Mouse (Mus musculus): ENCODE results near the gene Prkn. TPM values are rescaled to one million over a fixed set of nuclear protein-coding genes. Genes with fewer than 3 reads are reported as not detected.

Gene Prkn
- polyA plus RNA-seq, 1 experiment from 2014 or later: 0.14 TPM

- DNase-seq (ENCODE audit: low spot score) (no peak), ATAC-seq (replicated peaks; ENCODE audit: low FRiP score) (no peak)
- Histone ChIP-seq H3K4me1 (replicated peaks; ENCODE audit: control insufficient read depth, insufficient read depth, low read length) (no peaks in the 10 kb centered on the region), H3K4me3 (ENCODE audit: low read depth, low read length) (no peak overlapping the region), H3K4me2 (no peak overlapping the region), H3K27me3 (replicated peaks; ENCODE audit: control insufficient read depth, insufficient read depth, low read length) (no peaks in the 10 kb centered on the region), H3K36me3 (ENCODE audit: control insufficient read depth, insufficient read depth, low read length) (no peaks in the 10 kb centered on the region), H3K9me3 (ENCODE audit: control insufficient read depth, low read length) (no peaks in the 10 kb centered on the region), H3K27ac (ENCODE audit: low read depth, low read length) (no peak overlapping the region), H3K9ac (ENCODE audit: low read depth, low read length) (no peak overlapping the region)
- WGBS: 81% methylated on average over 5 of the region's 5 CpGs
These were observed 1041.1 kb downstream of the Prkn start for GRCm38 (mm10) chr17:11881110-11881820.

DNA sequence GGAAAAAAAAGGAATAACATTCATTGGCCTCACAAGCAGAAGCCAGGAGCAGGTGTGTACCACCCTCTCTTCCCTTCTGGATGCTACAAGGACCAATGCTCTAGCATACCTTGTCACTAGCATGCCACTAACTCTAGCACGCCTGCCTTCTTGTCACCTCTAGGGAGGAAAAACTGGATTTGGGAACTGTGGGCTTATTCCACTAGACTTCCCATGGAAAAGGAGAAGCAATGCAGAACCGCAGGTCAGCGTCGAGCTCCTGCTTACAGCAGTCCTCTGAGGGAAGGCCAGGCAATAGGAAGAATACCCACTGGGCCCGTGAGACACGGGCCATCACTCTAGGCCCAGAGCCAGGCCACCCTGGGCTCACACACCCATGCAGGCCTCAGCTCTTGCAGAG is 1045.4 kb downstream of the Prkn start:
- 80% methylated on average over 6 of the region's 6 CpGs for WGBS
- no peak overlapping the region for H3K27ac ChIP-seq (ENCODE audit: low read depth, low read length)
- no peaks in the 10 kb centered on the region for H3K4me1 ChIP-seq (replicated peaks; ENCODE audit: control insufficient read depth, insufficient read depth, low read length)
- no peaks in the 10 kb centered on the region for H3K36me3 ChIP-seq (ENCODE audit: control insufficient read depth, insufficient read depth, low read length)
- H3K9ac ChIP-seq (ENCODE audit: low read depth, low read length): no peak overlapping the region
- no peaks in the 10 kb centered on the region for H3K27me3 ChIP-seq (replicated peaks; ENCODE audit: control insufficient read depth, insufficient read depth, low read length)
- H3K9me3 ChIP-seq (ENCODE audit: control insufficient read depth, low read length): no peaks in the 10 kb centered on the region
- H3K4me3 ChIP-seq (ENCODE audit: low read depth, low read length): no peak overlapping the region
- DNase-seq (ENCODE audit: low spot score) (no peak), ATAC-seq (replicated peaks; ENCODE audit: low FRiP score) (no peak)
- H3K4me2 ChIP-seq: no peak overlapping the region

DNA sequence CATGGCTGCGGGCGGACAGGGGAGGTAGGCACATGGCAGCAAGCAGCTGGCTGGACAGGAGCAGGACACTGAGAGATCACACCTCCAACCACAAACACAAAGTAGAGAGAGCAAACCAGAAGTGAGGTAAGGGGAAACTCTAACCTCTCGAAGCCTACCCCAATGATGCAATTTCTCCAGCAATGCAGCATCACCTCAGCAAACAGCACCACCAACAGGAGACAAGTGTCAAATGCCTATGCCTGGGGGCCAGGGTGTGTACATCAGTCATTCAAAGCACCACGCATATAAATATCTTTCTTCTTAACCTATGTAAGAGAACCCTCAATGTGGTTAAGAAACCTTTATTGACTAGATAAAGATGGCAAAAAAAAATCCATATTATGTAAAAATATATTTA is 1046.8 kb downstream of the Prkn start:
- DNase-seq (ENCODE audit: low spot score) (no peak), ATAC-seq (replicated peaks; ENCODE audit: low FRiP score) (no peak)
- Histone ChIP-seq H3K4me1 (replicated peaks; ENCODE audit: control insufficient read depth, insufficient read depth, low read length) (no peaks in the 10 kb centered on the region), H3K36me3 (ENCODE audit: control insufficient read depth, insufficient read depth, low read length) (no peaks in the 10 kb centered on the region), H3K4me2 (no peak overlapping the region), H3K27ac (ENCODE audit: low read depth, low read length) (no peak overlapping the region), H3K9ac (ENCODE audit: low read depth, low read length) (no peak overlapping the region), H3K9me3 (ENCODE audit: control insufficient read depth, low read length) (no peaks in the 10 kb centered on the region), H3K27me3 (replicated peaks; ENCODE audit: control insufficient read depth, insufficient read depth, low read length) (no peaks in the 10 kb centered on the region), H3K4me3 (ENCODE audit: low read depth, low read length) (no peak overlapping the region)
- 75% methylated on average over 4 of the region's 4 CpGs for WGBS

GRCm38 (mm10) chr17:11887591-11888205 is 1047.5 kb downstream of the Prkn start:
- H3K27ac ChIP-seq (ENCODE audit: low read depth, low read length): no peak overlapping the region
- H3K4me1 ChIP-seq (replicated peaks; ENCODE audit: control insufficient read depth, insufficient read depth, low read length): no peaks in the 10 kb centered on the region
- H3K4me2 ChIP-seq: no peak overlapping the region
- ATAC-seq (replicated peaks; ENCODE audit: low FRiP score) (no peak), DNase-seq (ENCODE audit: low spot score) (no peak)
- 76% methylated on average over 12 of the region's 12 CpGs for WGBS
- no peaks in the 10 kb centered on the region for H3K9me3 ChIP-seq (ENCODE audit: control insufficient read depth, low read length)
- no peak overlapping the region for H3K4me3 ChIP-seq (ENCODE audit: low read depth, low read length)
- no peak overlapping the region for H3K9ac ChIP-seq (ENCODE audit: low read depth, low read length)
- no peaks in the 10 kb centered on the region for H3K27me3 ChIP-seq (replicated peaks; ENCODE audit: control insufficient read depth, insufficient read depth, low read length)
- H3K36me3 ChIP-seq (ENCODE audit: control insufficient read depth, insufficient read depth, low read length): no peaks in the 10 kb centered on the region

- WGBS: 78% methylated on average over 5 of the region's 5 CpGs
- ATAC-seq (replicated peaks; ENCODE audit: low FRiP score) (no peak), DNase-seq (ENCODE audit: low spot score) (no peak)
- Histone ChIP-seq H3K9me3 (ENCODE audit: control insufficient read depth, low read length) (no peaks in the 10 kb centered on the region), H3K4me2 (no peak overlapping the region), H3K27me3 (replicated peaks; ENCODE audit: control insufficient read depth, insufficient read depth, low read length) (no peaks in the 10 kb centered on the region), H3K27ac (ENCODE audit: low read depth, low read length) (no peak overlapping the region), H3K9ac (ENCODE audit: low read depth, low read length) (no peak overlapping the region), H3K4me1 (replicated peaks; ENCODE audit: control insufficient read depth, insufficient read depth, low read length) (no peaks in the 10 kb centered on the region), H3K4me3 (ENCODE audit: low read depth, low read length) (no peak overlapping the region), H3K36me3 (ENCODE audit: control insufficient read depth, insufficient read depth, low read length) (no peaks in the 10 kb centered on the region)
These were observed 1048.6 kb downstream of the Prkn start for GRCm38 (mm10) chr17:11888806-11889205.

DNA sequence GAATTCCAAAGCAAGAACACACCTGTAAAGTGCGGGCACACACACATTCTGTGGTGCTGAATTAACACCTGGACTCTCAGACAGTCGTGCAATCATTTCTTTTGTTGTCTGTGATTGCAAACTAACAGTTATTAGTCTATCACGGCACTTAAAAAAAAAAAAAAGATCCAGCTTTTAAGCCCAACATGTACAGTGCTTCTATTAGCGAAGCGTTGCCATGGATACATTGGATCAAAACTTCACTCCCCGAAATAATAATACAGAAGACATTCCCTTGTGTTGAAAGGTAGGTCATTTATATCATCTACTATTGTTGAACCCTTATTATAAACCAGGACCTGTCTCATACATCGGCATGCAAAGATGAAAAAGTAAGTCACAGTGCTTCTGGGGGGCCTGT is 1060.1 kb downstream of the Prkn start:
- no peak overlapping the region for H3K4me2 ChIP-seq
- ATAC-seq (replicated peaks; ENCODE audit: low FRiP score) (no peak), DNase-seq (ENCODE audit: low spot score) (no peak)
- H3K4me1 ChIP-seq (replicated peaks; ENCODE audit: control insufficient read depth, insufficient read depth, low read length): no peaks in the 10 kb centered on the region
- 83% methylated on average over 7 of the region's 7 CpGs for WGBS
- H3K9me3 ChIP-seq (ENCODE audit: control insufficient read depth, low read length): no peaks in the 10 kb centered on the region
- 0 out of 2 replicates have a peak, but pooled peaks cover 2% of the 10 kb centered on the region for H3K27me3 ChIP-seq (replicated peaks; ENCODE audit: control insufficient read depth, insufficient read depth, low read length)
- H3K4me3 ChIP-seq (ENCODE audit: low read depth, low read length): no peak overlapping the region
- H3K9ac ChIP-seq (ENCODE audit: low read depth, low read length): no peak overlapping the region
- H3K36me3 ChIP-seq (ENCODE audit: control insufficient read depth, insufficient read depth, low read length): no peaks in the 10 kb centered on the region
- H3K27ac ChIP-seq (ENCODE audit: low read depth, low read length): no peak overlapping the region

DNA sequence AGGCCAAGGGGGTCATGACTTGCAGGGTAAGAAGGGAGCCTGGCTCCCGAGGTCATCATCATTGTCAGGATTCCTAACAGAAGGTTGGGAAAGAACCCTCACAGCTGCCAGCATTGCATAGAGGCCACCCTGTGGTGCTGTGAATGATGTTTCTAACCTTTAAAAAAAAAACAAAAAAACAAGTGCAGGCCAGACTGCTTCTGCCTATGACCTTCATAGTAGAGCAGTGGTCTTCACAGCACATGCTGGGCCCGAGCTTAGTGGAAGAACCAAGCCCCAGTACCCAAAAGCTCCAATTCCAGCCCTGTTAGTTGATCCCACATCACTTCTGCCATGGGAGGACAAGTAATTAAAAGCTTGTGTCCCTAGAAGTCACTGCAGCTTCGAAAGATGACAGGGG is 1061.5 kb downstream of the Prkn start:
- 63% methylated on average over 3 of the region's 3 CpGs for WGBS
- no peaks in the 10 kb centered on the region for H3K36me3 ChIP-seq (ENCODE audit: control insufficient read depth, insufficient read depth, low read length)
- ATAC-seq (replicated peaks; ENCODE audit: low FRiP score): no peak

DNA sequence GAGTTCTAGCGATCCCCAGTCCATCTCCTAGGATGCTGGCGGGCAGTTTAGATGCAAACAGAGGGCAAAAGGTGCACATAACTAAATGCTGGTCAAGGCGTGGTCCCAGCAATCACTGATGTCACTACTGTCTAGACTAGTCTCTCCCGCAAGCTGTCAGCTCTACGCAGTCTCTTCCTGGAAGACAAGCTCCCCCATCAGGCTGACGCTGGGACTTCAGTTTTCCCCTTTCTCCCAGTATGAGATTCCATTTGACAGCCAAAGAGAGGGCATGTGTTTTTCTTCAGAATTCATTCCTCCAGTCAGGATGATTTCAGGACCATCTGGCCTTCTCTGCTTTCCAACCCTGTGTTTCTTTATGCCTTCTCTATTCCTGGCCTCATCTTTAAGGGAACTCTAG is 1062.8 kb downstream of the Prkn start:
- H3K36me3 ChIP-seq (ENCODE audit: control insufficient read depth, insufficient read depth, low read length): no peaks in the 10 kb centered on the region
- DNase-seq (ENCODE audit: low spot score) (no peak), ATAC-seq (replicated peaks; ENCODE audit: low FRiP score) (no peak)
- WGBS: 37% methylated on average over 6 of the region's 6 CpGs
- H3K4me3 ChIP-seq (ENCODE audit: low read depth, low read length): no peak overlapping the region
- no peak overlapping the region for H3K9ac ChIP-seq (ENCODE audit: low read depth, low read length)
- no peak overlapping the region for H3K27ac ChIP-seq (ENCODE audit: low read depth, low read length)
- no peaks in the 10 kb centered on the region for H3K4me1 ChIP-seq (replicated peaks; ENCODE audit: control insufficient read depth, insufficient read depth, low read length)
- 0 out of 2 replicates have a peak, but pooled peaks cover 2% of the 10 kb centered on the region for H3K27me3 ChIP-seq (replicated peaks; ENCODE audit: control insufficient read depth, insufficient read depth, low read length)
- H3K9me3 ChIP-seq (ENCODE audit: control insufficient read depth, low read length): no peaks in the 10 kb centered on the region
- H3K4me2 ChIP-seq: no peak overlapping the region

More for the DNA sequence above, 1061.5 kb downstream of the Prkn start:
- H3K4me2 ChIP-seq: no peak overlapping the region
- H3K9me3 ChIP-seq (ENCODE audit: control insufficient read depth, low read length): no peaks in the 10 kb centered on the region
- H3K9ac ChIP-seq (ENCODE audit: low read depth, low read length): no peak overlapping the region
- H3K4me3 ChIP-seq (ENCODE audit: low read depth, low read length): no peak overlapping the region
- no peak overlapping the region for H3K27ac ChIP-seq (ENCODE audit: low read depth, low read length)
- 0 out of 2 replicates have a peak, but pooled peaks cover 2% of the 10 kb centered on the region for H3K27me3 ChIP-seq (replicated peaks; ENCODE audit: control insufficient read depth, insufficient read depth, low read length)
- H3K4me1 ChIP-seq (replicated peaks; ENCODE audit: control insufficient read depth, insufficient read depth, low read length): no peaks in the 10 kb centered on the region
- no peak for DNase-seq (ENCODE audit: low spot score)
